Mouse (Mus musculus) kidney, adult 2 months (tissue): ENCODE data around the gene Psph. TPM values are rescaled to one million over a fixed set of nuclear protein-coding genes. Genes with fewer than 3 reads are reported as not detected.
"Not testable (repeated sequence)": the region's sequence is repeated elsewhere in the genome, so short reads cannot be mapped to it uniquely, and the experiment has no call there.

Experiments used
- DNase-seq: peaks from one replicate; pipeline ENCODE4 v3.0.0; 2021
- H3K27ac ChIP-seq: fragments of 200-500 bp; 2 replicates; pipeline ENCODE4 v1.5.1; 2012; ENCODE audit warnings: low read depth, low read length, control low read depth, inconsistent platforms; ENCODE audit not compliant: insufficient read depth
- H3K27me3 ChIP-seq: fragments of 200-500 bp; replicated peaks from 2 replicates; pipeline ENCODE4 v1.6.1; 2012; ENCODE audit warnings: mild to moderate bottlenecking, moderate library complexity, low read length, inconsistent platforms; ENCODE audit not compliant: control insufficient read depth, insufficient read depth
- H3K36me3 ChIP-seq: fragments of 200-500 bp; 2 replicates; pipeline ENCODE4 v1.6.1; 2012; ENCODE audit warnings: mild to moderate bottlenecking, moderate library complexity, low read length, inconsistent platforms; ENCODE audit not compliant: control insufficient read depth, insufficient read depth
- H3K4me1 ChIP-seq: fragments of 200-500 bp; 2 replicates; pipeline ENCODE4 v1.6.1; 2011; ENCODE audit warnings: low read length; ENCODE audit not compliant: control insufficient read depth, insufficient read depth
- H3K4me3 ChIP-seq: fragments of 200-500 bp; 2 replicates; pipeline ENCODE4 v1.5.1; 2011; ENCODE audit warnings: mild to moderate bottlenecking, low read depth, low read length, control low read depth; ENCODE audit not compliant: insufficient read depth
- CTCF ChIP-seq: fragments of 200-500 bp; conservative IDR thresholded peaks from 2 replicates; pipeline ENCODE4 v1.5.1; 2011; ENCODE audit warnings: low read depth, mild to moderate bottlenecking, control low read depth, low read length, moderate library complexity, mixed read lengths; ENCODE audit not compliant: insufficient read depth, insufficient read length
- POLR2A ChIP-seq: fragments of 200-500 bp; IDR thresholded peaks from one replicate; pipeline ENCODE4 v1.6.1; 2011; ENCODE audit warnings: low read depth, low read length, control low read depth
- WGBS: fragments of 180-500 bp; shearing (Covaris S2); methylation state at CpG from one replicate; pipeline ENCODE4 v1.1.7; 2018; 5-methylcytosine and 5-hydroxymethylcytosine counted together
- polyA plus RNA-seq: library from polyadenylated mRNA; depleted of rRNA; stranded (reverse); fragments of >200 nt; gene quantifications from 2 replicates; pipeline ENCODE4 v1.2.3, GENCODE M21; 2012

The Psph gene
- polyA plus RNA-seq, 1 experiment = 37.6 TPM

GRCm38 (mm10) chr5:129780131-129780530 lies 7.1 kb downstream of the Psph start:
- H3K27ac ChIP-seq = no peak overlapping the region
- WGBS = 92% methylated on average over 3 of the region's 3 CpGs
- H3K27me3 ChIP-seq = no peaks in the 10 kb centered on the region
- H3K36me3 ChIP-seq = no peaks in the 10 kb centered on the region
- no peak overlapping the region for H3K4me3 ChIP-seq
- TF ChIP-seq CTCF = no peak
- DNase-seq = no peak
- no peaks in the 10 kb centered on the region for H3K4me1 ChIP-seq

DNA sequence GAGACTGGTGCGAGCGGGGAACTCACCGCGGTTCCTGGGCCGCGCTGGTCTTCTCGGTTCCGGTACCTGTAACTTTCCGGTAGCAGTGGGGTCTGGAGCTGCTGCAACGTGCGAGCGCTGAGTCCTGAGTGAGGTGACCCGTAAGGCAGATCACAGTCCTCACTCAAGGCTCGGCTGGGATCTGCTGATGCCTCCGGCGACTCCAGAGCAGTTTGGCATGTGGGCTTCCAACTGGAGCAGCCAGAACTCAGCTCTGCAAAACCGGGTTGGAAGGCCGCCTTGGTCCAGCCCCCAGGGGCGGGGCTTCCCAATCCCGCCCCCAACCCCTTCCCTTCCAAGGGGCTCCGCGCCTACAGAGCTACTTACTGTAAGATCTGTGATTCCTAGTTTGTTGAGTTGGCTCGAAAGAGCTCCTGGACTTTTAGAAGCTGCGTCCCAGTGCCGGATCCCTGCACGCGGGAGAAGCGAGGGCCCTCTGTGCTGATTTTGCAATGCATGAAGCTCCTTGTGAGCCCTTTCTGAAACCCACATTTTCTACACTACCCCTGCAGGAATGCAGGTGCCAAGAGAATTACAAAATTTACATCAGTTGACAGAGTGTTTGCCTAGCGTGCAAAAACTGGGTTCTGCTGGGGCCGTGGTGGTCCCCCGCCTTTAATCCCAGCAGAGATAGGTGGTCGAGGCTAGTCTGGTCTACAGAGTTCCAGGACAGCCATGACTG lies 8.1 kb downstream of the Psph start:
- H3K27me3 ChIP-seq = no peaks in the 10 kb centered on the region
- TF ChIP-seq POLR2A (no peak), CTCF (no peak)
- WGBS = under 1% methylated on average over 32 of the region's 32 CpGs
- no peaks in the 10 kb centered on the region for H3K36me3 ChIP-seq
- no peaks in the 10 kb centered on the region for H3K4me1 ChIP-seq
- peak; percentile 92 for DNase-seq
- no peak overlapping the region for H3K27ac ChIP-seq
- H3K4me3 ChIP-seq = peak overlapping the region; percentile 72

GRCm38 (mm10) chr5:129778348-129778995 lies 8.8 kb downstream of the Psph start:
- no peak overlapping the region for H3K27ac ChIP-seq
- 34% methylated on average over 11 of the region's 11 CpGs for WGBS
- H3K4me3 ChIP-seq = peak overlapping the region; percentile 72
- DNase-seq = no peak
- H3K4me1 ChIP-seq = no peaks in the 10 kb centered on the region
- H3K27me3 ChIP-seq = no peaks in the 10 kb centered on the region
- no peaks in the 10 kb centered on the region for H3K36me3 ChIP-seq
- TF ChIP-seq POLR2A = no peak
- TF ChIP-seq CTCF = no peak

GRCm38 (mm10) chr5:129774661-129775060 lies 12.6 kb downstream of the Psph start:
- TF ChIP-seq CTCF (no peak), POLR2A (no peak)
- Histone ChIP-seq H3K4me3 (no peak overlapping the region), H3K27me3 (no peaks in the 10 kb centered on the region), H3K27ac (no peak overlapping the region), H3K4me1 (peaks cover 4% of the 10 kb centered on the region; the same call in 1 of the 2 replicates), H3K36me3 (no peaks in the 10 kb centered on the region)
- 85% methylated on average over 3 of the region's 3 CpGs for WGBS
- no peak for DNase-seq

DNA sequence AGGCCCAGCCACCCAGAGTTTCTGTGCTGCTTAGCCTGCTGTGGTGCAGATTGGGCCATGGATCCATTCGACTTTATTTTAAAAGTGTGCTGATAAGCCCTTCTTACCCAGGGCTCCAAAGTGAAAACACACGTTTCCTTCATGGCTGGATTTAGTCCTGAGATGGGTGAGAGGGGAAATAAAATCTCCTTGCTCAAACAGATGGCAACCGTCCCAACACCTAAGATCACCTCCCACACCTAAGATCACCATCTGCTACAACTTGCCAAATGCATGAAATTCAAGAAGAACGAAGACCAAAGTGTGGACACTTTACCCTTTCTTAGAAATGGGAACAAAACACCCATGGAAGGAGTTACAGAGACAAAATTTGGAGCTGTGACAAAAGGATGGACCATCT lies 13.9 kb downstream of the Psph start:
- WGBS = 84% methylated on average over 4 of the region's 4 CpGs
- DNase-seq, H3K27me3 ChIP-seq, H3K27ac ChIP-seq, H3K36me3 ChIP-seq, H3K4me3 ChIP-seq, H3K4me1 ChIP-seq: not testable (repeated sequence)

- H3K27ac ChIP-seq = no peak overlapping the region
- H3K36me3 ChIP-seq = no peaks in the 10 kb centered on the region
- TF ChIP-seq POLR2A (no peak), CTCF (no peak)
- 86% methylated on average over 10 of the region's 10 CpGs for WGBS
- H3K4me1 ChIP-seq = peaks cover 4% of the 10 kb centered on the region; the same call in 1 of the 2 replicates
- H3K4me3 ChIP-seq = no peak overlapping the region
- no peaks in the 10 kb centered on the region for H3K27me3 ChIP-seq
- DNase-seq = no peak
These were observed 14.8 kb downstream of the Psph start for GRCm38 (mm10) chr5:129772433-129772832.

- H3K4me3 ChIP-seq = no peak overlapping the region
- DNase-seq = peak; percentile 88
- H3K27me3 ChIP-seq = no peaks in the 10 kb centered on the region
- 58% methylated on average over 23 of the region's 23 CpGs for WGBS
- peaks cover 4% of the 10 kb centered on the region; the same call in 1 of the 2 replicates for H3K4me1 ChIP-seq
- no peaks in the 10 kb centered on the region for H3K36me3 ChIP-seq
- H3K27ac ChIP-seq = peak overlapping the region; percentile 82
- TF ChIP-seq POLR2A (no peak), CTCF (no peak)
These were observed 16.6 kb downstream of the Psph start for GRCm38 (mm10) chr5:129770443-129771355.
